Mouse (Mus musculus) thymus, adult 2 months (tissue): ENCODE results near the gene Hoxa5.

Source experiments
- CTCF ChIP-seq: fragments of 200-500 bp; IDR thresholded peaks from 2 replicates; pipeline ENCODE4 v1.5.1; 2012; ENCODE audit warnings: mild to moderate bottlenecking, control low read depth, low read length, moderate library complexity, borderline replicate concordance; ENCODE audit not compliant: control insufficient read depth, poor library complexity, insufficient read depth; ENCODE audit errors: extremely low read depth
- POLR2A ChIP-seq: fragments of 200-500 bp; IDR thresholded peaks from 2 replicates; pipeline ENCODE4 v1.6.1; 2012; ENCODE audit warnings: mild to moderate bottlenecking, low read length, control low read depth, moderate library complexity; ENCODE audit not compliant: control insufficient read depth, poor library complexity, insufficient read depth; ENCODE audit errors: extremely low read depth

GRCm38 (mm10) chr6:52207684-52207976 is 3.2 kb upstream of the Hoxa5 start:
- TF ChIP-seq POLR2A = no peak
- no peak for TF ChIP-seq CTCF
